Mouse (Mus musculus) embryonic fibroblast, embryonic 13.5 days (primary cell): ENCODE results near the gene Kif6.

Source experiments
- CTCF ChIP-seq: IDR thresholded peaks from 2 replicates; pipeline ENCODE4 v1.5.1; 2011; ENCODE audit warnings: mild to moderate bottlenecking, control low read depth, low read length, moderate library complexity, borderline replicate concordance; ENCODE audit not compliant: insufficient read depth
- POLR2A ChIP-seq: IDR thresholded peaks from 2 replicates; pipeline ENCODE4 v1.6.1; 2011; ENCODE audit warnings: low read depth, mild to moderate bottlenecking, control low read depth, low read length, moderate library complexity

DNA sequence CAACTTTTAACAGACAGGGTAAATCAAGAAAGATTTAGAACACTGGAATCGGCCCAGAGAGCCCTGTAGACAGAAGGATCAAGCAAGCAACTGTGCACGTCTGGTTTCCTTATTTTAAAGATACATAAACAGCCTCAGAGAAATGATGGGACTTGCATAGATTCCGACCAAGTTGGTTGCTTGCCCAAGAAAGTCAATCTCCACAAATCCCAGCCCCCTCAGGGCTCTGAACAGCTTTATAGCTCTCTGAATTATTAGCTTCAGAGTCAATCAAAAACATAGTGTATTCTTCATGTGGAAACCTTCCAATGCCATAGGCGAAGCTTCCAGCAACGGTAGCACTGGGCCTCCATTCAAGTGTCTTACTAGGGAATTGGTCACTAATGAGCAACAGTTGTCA is 127.0 kb downstream of the Kif6 start:
- TF ChIP-seq POLR2A (no peak), CTCF (no peak)
